Mouse (Mus musculus): ENCODE results near the gene Fancc.

Gene Fancc

GRCm38 (mm10) chr13:63345476-63346225 is 151.4 kb downstream of the Fancc start:
- DNase-seq: no peak

- DNase-seq: no peak
These were observed 152.6 kb downstream of the Fancc start for GRCm38 (mm10) chr13:63344481-63344880.

GRCm38 (mm10) chr13:63342781-63343180 is 154.3 kb downstream of the Fancc start:
- DNase-seq: no peak

GRCm38 (mm10) chr13:63339946-63340345 is 157.1 kb downstream of the Fancc start:
- DNase-seq: no peak

GRCm38 (mm10) chr13:63337239-63337960 is 159.7 kb downstream of the Fancc start:
- no peak for DNase-seq

GRCm38 (mm10) chr13:63336335-63336734 is 160.7 kb downstream of the Fancc start:
- no peak for DNase-seq

- peak; percentile 52 to 60 for DNase-seq
These were observed 161.5 kb downstream of the Fancc start for GRCm38 (mm10) chr13:63335421-63336134.

GRCm38 (mm10) chr13:63332576-63333300 is 164.3 kb downstream of the Fancc start:
- DNase-seq: peak; percentile 78 to 79

- DNase-seq: peak; percentile 78 to 80
These were observed 165.7 kb downstream of the Fancc start for GRCm38 (mm10) chr13:63331379-63331778.

GRCm38 (mm10) chr13:63330236-63330860 is 166.7 kb downstream of the Fancc start:
- DNase-seq: no peak

- DNase-seq: no peak
These were observed 171.1 kb downstream of the Fancc start for GRCm38 (mm10) chr13:63326015-63326414.

GRCm38 (mm10) chr13:63324978-63325848 is 171.9 kb downstream of the Fancc start:
- no peak for DNase-seq

GRCm38 (mm10) chr13:63324311-63324710 is 172.8 kb downstream of the Fancc start:
- no peak for DNase-seq

- DNase-seq: no peak
These were observed 173.6 kb downstream of the Fancc start for GRCm38 (mm10) chr13:63323286-63324075.

GRCm38 (mm10) chr13:63322756-63323155 is 174.3 kb downstream of the Fancc start:
- no peak for DNase-seq

- no peak for DNase-seq
These were observed 175.4 kb downstream of the Fancc start for GRCm38 (mm10) chr13:63321689-63322088.

GRCm38 (mm10) chr13:63319814-63320213 is 177.3 kb downstream of the Fancc start:
- DNase-seq: no peak

GRCm38 (mm10) chr13:63317681-63318104 is 179.4 kb downstream of the Fancc start:
- DNase-seq: peak; percentile 42 to 58

GRCm38 (mm10) chr13:63316407-63316806 is 180.7 kb downstream of the Fancc start:
- no peak for DNase-seq

GRCm38 (mm10) chr13:63315777-63316176 is 181.3 kb downstream of the Fancc start:
- no peak for DNase-seq
